Mouse (Mus musculus) splenic B cell, adult 2 months (primary cell): ENCODE measurements around the gene Lin7b.

Experiments used
- DNase-seq: peaks from one replicate; pipeline ENCODE4 v3.0.0-alpha.2; 2011; ENCODE audit warnings: low read depth, low spot score
- H3K27me3 ChIP-seq: 2 replicates; pipeline ENCODE4 v1.6.1; 2012; ENCODE audit warnings: mild to moderate bottlenecking, low read length, moderate library complexity, mixed read lengths; ENCODE audit not compliant: control insufficient read depth, poor library complexity, insufficient read depth, severe bottlenecking
- H3K36me3 ChIP-seq: 2 replicates; pipeline ENCODE4 v1.6.1; 2012; ENCODE audit warnings: mild to moderate bottlenecking, low read length, moderate library complexity, mixed read lengths; ENCODE audit not compliant: control insufficient read depth, poor library complexity, insufficient read depth, severe bottlenecking

The Lin7b gene

DNA sequence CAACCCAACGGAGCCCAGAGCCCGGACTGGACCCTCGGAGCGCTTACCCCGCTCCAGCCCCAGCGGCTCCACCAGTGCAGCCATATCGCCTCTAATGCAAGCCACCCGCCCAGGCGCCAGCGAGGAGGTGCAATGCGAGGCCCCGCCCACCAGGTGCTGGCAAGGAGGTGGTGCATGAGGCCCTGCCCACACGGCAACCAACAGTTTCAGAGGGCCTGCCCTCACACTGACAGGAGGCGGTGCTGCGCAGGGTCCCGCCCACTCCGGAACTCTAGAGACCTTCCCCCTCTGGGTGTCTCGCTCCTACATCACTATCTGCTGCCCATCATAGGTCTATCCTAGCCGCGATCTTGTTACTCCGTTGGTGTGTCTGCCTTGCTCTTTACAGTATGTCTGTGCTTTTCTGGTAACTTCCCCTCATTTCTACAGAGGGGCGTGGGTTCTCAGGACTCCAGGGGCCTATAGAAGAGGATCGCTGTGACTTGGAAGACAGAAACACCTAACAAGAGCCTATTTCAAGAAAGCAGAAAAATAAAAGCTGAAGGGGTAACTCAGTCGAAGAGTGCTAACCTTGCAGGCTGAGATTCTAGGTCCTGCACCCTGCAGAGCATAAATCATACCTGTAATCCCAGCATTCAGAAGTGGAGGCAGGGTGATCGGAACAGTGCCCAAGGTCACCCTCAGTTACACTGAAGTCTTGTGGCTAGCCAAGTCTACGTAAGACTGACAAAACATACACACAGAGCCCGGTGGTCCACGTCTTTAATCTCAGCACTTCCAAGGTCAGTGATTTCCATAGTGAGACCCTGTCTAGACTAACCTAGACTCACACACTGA is at the start of gene Lin7b:
Gene Lin7b, minus strand, starts transcription at position 109 of the 837 bp plus-strand sequence.
- Histone ChIP-seq H3K36me3 (peaks cover 2% of the 10 kb centered on the region; the same call in 1 of the 2 replicates), H3K27me3 (no peaks in the 10 kb centered on the region)
- DNase-seq, result peak; percentile 93

DNA sequence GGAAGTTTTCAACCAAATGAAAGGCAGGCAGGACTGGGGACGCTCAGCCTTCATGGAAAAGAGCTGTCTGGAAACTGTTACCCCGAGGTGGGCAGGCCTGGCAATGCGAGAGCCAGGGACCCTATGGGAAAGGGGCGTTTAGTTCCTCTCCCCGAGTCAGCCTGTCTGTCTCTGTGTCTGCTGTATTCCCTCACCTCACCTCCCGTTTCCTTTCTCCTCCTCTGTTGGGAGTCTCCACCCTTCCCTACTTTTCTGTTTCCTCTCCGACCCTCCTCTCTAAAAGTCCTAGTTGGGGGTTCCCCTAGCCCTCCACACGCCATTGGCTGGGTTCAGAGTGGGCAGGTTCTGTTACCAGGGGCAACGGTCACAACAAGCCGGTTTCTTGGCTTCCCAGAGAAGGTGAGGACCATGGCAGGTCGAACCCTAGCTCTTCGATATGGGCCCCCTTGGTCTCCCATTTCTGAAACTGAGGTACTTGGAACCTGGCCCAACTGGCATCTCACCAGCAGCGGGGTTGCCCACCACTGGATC is 47.6 kb upstream of the Lin7b start:
- Histone ChIP-seq H3K27me3 (no peaks in the 10 kb centered on the region), H3K36me3 (peaks cover 16% of the 10 kb centered on the region)
- DNase-seq, result no peak

- DNase-seq, result peak; percentile 43
- H3K36me3 ChIP-seq, result no peaks in the 10 kb centered on the region
- no peaks in the 10 kb centered on the region; the same call in 1 of the 2 replicates for H3K27me3 ChIP-seq
Observed at GRCm38 (mm10) chr7:45415636-45416035, 45.3 kb upstream of the Lin7b start.

- Histone ChIP-seq H3K36me3 (no peaks in the 10 kb centered on the region), H3K27me3 (no peaks in the 10 kb centered on the region; the same call in 1 of the 2 replicates)
- no peak for DNase-seq
Observed at GRCm38 (mm10) chr7:45414740-45415224, 44.4 kb upstream of the Lin7b start.

GRCm38 (mm10) chr7:45413864-45414739 is 43.7 kb upstream of the Lin7b start:
- DNase-seq, result no peak
- no peaks in the 10 kb centered on the region; the same call in 1 of the 2 replicates for H3K27me3 ChIP-seq
- H3K36me3 ChIP-seq, result no peaks in the 10 kb centered on the region

DNA sequence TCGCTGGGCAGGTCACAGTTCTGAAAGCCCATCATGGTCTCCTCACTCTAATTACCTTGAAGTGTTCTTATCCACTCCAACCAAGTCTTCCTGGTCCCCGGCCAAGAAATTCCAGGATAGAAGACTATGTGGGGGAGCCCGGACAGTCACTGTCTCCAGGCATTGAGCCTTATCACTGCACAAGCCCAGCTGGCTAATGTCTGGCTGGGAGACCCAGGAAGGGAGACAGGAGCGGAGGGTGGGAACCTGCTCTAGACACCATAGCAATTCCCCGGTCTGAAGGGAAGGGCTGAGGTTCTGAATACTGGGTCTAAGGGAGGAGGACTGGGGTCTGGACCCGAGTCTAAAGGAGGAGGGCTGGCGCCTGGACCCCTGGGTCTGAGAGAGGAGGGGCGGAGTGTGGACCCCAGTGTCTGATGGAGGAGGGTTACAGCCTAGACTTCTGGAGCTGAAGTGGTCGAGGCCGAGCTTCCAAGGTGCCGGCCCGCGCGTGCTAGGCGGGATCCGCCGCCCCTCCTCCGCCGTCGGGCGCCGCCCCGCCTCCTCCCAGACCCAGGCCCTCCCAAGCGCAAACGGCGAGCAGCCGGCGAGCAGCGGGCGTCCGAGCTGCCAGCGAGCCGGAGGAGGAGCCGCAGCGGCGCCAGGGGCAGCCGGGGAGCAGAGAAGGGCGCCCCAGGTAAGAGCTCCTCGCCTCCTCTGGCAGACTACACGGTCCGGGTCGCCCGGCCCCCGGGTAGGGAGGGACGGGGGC is 42.9 kb upstream of the Lin7b start, which contains the start of gene Ntf5:
Gene Ntf5, plus strand, starts transcription at position 583 of the 751 bp plus-strand sequence.
- Histone ChIP-seq H3K27me3 (no peaks in the 10 kb centered on the region; the same call in 1 of the 2 replicates), H3K36me3 (no peaks in the 10 kb centered on the region)
- DNase-seq, result no peak

DNA sequence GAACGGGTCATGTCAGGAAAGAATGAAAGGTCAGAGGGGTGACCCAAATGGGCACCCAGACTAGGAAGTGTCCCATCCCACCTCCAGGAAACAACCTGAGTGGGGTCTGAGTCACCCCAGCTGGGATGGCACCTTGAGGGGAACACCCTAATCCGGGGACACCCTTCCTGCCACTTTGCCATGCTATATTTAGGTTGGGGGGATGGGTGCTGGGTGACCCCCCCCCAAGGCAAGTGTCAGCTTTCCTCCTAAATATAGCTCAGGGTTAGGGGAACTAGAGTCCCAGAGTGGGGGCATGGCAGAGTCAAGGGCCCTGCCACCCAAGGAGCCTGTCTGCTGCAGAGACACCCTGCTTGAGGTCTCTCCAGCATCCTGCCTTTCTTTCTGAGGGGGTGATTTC is 42.0 kb upstream of the Lin7b start:
- Histone ChIP-seq H3K27me3 (no peaks in the 10 kb centered on the region; the same call in 1 of the 2 replicates), H3K36me3 (no peaks in the 10 kb centered on the region)
- DNase-seq, result no peak

GRCm38 (mm10) chr7:45409497-45410163 is 39.2 kb upstream of the Lin7b start:
- no peak for DNase-seq
- Histone ChIP-seq H3K27me3 (no peaks in the 10 kb centered on the region; the same call in 1 of the 2 replicates), H3K36me3 (no peaks in the 10 kb centered on the region)

- Histone ChIP-seq H3K36me3 (no peaks in the 10 kb centered on the region), H3K27me3 (no peaks in the 10 kb centered on the region; the same call in 1 of the 2 replicates)
- DNase-seq, result no peak
Observed at GRCm38 (mm10) chr7:45408949-45409348, 38.6 kb upstream of the Lin7b start.

DNA sequence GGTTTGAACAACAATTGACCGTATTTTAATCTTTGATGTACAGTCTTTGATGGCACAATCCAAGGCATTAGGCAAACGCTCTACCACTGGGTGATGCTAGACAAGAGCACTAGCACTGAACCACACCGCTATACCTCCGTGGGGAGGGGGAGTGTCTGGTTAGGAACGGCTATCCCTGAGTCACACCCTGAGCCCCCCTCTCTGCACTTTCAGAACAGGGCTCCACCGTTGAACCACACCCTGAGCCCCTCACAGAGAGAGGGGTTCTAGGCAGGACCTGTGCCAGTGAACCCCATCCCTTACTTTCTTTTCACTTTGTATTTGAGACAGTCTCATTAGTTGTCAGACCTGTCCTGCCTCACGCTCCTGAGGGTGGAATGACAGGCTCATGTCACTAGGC is 38.0 kb upstream of the Lin7b start:
- no peaks in the 10 kb centered on the region; the same call in 1 of the 2 replicates for H3K27me3 ChIP-seq
- H3K36me3 ChIP-seq, result no peaks in the 10 kb centered on the region
- DNase-seq, result no peak

DNA sequence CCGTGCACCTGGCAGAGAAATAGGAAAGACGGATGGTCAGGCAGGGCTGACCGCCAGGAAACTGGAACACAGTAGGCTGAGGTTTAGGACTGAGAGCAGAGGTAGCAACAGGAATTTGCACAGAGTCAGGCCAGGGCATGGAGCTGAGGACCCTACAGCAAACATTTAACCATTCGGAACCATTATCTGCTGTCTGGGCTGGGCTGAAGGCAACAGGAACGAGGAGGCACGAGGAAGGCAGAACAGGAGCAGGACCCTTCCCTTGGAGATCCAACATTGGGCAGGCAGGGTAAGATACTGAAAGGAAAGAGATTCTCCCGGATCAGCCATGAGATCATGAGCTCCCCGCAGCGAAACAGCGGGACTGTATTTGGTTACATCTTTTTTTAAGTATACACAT is 37.5 kb upstream of the Lin7b start:
- no peak for DNase-seq
- Histone ChIP-seq H3K27me3 (no peaks in the 10 kb centered on the region; the same call in 1 of the 2 replicates), H3K36me3 (no peaks in the 10 kb centered on the region)

DNA sequence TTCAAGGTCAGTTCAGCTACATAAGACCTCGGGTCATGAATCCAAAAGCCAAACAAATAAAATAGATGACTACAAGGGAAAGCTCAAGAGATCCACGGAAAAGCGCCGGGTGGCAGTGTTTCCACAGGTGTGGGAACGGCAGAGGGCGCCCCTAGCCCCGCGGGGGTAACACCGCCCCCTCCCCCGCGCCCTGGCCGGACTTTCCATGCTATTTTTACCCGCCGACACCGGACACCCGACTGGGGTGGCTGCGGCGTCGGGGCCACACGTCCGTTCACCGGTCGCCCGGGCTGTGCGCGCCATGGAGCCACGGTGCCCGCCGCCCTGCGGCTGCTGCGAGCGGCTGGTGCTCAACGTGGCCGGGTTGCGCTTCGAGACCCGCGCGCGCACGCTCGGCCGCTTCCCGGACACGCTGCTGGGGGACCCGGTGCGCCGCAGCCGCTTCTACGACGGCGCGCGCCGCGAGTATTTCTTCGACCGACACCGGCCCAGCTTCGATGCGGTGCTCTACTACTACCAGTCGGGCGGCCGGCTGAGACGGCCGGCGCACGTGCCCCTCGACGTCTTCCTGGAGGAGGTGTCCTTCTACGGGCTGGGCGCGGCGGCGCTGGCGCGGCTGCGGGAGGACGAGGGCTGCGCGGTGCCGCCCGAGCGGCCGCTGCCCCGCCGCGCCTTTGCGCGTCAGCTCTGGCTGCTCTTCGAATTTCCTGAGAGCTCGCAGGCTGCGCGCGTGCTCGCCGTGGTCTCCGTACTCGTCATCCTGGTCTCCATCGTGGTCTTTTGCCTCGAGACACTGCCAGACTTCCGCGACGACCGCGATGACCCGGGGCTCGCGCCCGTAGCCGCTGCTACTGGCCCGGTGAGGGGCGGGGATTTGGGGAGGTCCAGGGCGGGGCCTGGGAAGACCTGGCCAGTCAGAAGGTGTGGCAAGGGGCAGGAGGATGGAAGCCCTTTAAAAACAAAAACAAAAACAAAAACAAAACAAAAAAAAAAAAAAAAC is 36.1 kb upstream of the Lin7b start:
- peak; percentile 39 for DNase-seq
- Histone ChIP-seq H3K36me3 (no peaks in the 10 kb centered on the region), H3K27me3 (no peaks in the 10 kb centered on the region; the same call in 1 of the 2 replicates)
